Mouse (Mus musculus) retina, embryonic 14.5 days (tissue): ENCODE data around the gene Tmem108.

Experiments
- DNase-seq: peaks from one replicate; pipeline ENCODE4 v3.0.0-alpha.2; 2015; ENCODE audit warnings: low spot score

Gene Tmem108

DNA sequence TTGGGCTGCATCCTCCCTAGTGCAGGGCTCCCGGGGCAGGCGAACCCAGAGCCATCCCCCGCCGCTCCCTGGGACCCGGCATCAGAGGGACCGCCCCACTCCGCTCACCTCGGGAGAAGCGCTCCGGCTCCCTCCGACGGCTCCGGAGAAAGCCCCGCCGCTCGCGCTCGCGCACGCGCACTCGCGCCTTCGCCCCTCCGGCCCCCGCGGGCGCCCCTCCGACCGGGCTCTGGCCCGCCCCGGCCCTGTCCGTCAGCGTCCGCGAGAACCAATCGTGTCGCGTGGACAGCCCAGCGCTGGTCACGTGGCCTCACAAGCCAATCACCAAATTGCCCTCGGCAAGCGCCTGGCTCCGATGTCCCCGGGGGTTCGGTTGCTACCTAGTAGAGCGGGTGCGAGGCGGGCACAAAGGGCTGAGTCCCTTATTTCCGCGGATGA lies at the start of gene Tmem108:
Tmem108 (minus strand) TSS at position 191 of the 438 bp plus-strand sequence.
- peak; percentile 92 for DNase-seq

DNA sequence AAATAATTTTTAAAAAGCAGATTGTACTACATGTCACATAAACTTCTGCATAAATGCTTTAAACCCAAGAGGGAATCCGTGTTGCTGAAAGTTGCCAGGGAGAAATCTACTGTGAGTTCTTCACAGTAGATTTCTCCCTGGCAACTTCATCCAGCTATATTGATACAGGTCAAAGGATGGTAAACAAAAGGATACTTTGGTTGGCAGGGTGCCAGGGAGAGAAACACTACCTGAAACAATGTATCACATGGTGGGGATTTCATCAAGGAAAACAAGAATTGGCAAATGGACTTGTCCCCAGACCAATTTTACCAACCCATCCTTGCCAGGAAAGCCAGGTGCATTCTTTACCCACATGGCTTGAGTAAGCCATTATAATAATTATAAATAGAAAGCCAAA lies 27.4 kb upstream of the Tmem108 start:
- no peak for DNase-seq

DNA sequence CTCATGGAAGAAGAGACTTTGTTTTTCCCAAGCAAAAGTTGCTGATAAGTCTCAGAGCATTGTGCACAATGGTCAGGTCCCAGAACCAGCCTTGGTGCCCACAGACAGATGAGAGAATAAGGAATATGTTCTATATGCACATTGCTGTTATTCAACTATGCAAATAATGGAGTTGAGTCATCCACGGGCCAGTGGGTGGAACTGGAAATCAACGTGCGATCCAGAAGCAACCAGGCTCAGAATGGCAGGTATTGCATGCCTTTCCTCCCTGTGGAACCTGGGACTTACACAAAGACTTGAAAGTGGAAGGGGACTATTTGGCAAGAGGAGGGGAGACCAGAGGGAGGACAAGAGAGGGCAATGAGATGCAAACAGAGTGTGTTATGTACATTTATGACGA lies 22.5 kb upstream of the Tmem108 start:
- DNase-seq: no peak

DNA sequence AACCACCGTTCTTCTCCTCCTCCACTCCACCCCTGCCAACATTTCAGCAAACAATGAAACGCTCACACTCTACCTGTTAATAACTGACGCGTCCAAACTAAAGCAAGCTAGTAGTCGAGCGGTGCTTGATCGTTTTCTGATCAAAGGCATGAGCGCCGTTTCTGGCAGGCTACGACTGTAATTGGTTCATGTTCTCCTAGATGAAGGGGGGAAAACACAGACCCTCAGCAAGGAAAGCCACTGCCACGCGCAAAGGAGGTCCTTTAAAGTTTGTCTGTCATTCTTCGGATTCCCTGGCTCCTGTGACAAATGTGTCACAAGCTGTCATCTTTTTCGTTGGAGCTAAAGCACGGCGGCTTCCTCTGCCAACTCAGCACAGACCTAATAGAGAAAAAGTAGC lies 21.6 kb upstream of the Tmem108 start:
- DNase-seq: no peak

DNA sequence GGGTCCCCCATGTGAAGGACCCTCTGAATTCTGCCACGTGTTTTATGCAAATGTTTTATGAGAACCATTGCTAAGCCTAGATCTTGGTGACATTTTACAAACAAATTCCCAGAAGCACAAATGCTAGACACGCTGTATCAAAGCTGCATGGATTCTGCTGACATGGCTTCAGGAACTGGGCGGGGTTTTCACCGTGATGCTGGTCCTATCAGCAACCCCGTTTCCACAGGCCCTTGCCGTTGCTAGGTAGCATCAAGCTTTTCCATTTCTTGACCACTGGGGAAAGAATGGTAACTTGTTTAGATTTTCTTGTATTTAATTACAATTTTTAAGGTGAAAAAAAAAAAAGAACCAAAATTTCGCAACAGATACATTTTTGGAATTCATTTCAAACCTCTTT lies 20.7 kb upstream of the Tmem108 start:
- no peak for DNase-seq

DNA sequence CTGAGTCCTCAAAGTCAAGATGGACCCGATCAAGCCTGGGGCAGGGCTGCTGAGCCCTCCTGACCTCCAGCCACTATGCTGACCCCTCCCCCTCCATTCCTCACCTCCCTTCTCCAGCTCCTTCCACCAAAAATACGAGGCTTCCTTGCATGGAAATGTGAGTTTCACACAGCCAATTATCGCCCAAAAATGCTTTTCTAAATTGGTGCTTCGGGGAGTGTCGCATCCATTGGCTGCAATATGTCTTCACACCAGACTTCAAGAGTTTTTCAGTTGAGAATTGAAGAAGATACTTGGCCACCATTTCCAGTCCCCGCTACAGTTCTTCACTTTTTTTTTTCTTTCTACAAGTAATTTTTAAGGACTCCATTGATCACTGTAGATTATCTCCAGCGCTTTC lies 19.8 kb upstream of the Tmem108 start:
- DNase-seq: no peak

DNA sequence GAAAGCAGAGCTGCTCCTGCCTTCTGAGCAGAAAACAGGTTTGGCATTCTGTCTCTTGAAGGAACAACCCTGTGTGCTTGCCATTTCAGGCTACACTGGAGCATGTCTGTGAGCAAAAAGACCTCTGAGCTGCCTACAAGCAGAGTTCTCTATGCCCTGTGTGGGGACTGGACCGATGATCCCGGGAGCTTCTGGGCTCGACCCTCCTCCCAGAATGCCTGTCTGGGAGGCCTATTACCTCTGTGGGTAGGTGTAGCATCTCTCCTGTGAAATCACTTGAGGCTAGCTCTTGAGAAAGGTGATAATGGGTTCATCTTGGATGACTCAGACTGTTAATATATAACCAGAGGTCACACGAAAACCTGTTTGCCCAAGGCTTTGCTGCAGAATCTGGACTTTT lies 19.0 kb upstream of the Tmem108 start:
- DNase-seq: no peak

DNA sequence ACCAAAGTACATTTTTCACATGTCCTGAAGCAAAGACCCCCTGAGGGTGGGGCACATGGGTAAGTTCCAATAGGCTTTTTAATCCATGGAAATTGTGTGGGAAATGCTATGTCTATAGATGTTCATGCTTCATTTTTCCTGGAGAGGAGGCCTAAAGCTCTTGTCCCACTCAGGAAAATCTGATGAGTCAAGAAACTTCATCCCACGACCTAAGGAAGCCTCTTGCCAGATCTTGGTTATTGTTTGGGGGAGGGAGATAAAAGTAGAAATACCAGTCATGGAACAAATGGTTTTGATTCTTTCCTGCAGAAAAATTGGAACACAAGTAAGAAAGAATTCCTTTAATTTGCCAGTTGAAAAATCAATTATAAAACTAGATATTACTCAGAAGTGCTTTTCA lies 16.5 kb upstream of the Tmem108 start:
- DNase-seq: no peak

DNA sequence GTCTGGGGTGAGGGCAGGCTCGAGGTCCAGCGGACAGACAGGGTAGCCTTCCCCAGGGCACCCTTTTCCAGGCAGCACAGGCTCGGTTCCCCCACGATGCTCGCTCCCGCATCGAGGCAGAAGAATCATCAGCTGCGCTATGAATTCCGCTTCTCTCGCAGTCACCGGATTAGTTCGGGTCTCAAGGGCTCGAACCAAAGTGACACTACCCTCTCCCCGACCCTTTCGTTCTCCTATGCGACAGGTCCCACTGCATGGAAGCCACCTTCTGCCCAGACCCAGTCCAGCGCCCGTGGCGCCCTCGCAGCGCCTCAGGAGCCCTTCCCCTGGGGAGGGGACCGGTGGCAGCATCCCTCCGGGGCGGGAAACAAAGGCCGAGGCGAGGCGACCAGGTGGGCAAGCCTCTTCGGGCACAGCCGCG lies 476 bp downstream of the Tmem108 start:
- peak; percentile 44 for DNase-seq

DNA sequence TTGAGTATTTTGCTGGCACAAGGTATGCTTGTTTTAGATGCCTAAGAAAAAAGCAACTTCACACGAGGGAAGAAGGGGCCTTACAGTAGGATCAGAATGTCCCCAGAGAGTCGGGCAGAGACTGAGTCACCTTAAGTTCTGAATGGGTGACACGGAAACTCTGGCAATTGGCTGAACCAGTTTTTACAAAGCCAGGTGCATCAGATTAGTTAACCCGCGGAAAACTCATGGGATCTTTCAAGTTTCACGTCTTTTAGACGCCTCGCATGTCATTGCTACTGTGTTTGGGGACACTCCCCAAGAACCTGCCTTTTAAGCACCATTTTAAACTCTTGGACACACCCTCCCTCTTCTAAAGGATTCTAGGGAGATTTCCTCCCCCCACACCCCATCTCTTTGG lies 1.3 kb downstream of the Tmem108 start:
- DNase-seq: no peak

DNA sequence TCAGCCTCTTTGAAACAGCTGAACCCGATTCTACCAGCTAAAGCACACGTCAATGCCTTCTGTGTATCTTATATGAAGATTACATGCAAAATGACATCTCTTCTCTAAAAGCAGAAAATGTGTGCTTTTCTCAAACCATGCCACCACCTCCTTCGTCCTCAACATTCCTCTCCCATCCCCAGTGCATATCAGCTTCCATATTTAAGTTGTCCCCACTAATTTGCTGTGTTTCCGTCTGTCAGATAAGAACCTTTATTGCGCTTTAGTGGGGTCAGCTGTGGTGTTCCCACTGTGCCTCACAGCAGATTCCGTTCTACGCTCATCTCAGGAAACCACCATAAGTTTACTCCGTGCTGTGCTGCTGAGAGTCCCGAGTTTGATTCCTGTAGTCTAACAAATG lies 1.8 kb downstream of the Tmem108 start:
- peak; percentile 26 for DNase-seq

DNA sequence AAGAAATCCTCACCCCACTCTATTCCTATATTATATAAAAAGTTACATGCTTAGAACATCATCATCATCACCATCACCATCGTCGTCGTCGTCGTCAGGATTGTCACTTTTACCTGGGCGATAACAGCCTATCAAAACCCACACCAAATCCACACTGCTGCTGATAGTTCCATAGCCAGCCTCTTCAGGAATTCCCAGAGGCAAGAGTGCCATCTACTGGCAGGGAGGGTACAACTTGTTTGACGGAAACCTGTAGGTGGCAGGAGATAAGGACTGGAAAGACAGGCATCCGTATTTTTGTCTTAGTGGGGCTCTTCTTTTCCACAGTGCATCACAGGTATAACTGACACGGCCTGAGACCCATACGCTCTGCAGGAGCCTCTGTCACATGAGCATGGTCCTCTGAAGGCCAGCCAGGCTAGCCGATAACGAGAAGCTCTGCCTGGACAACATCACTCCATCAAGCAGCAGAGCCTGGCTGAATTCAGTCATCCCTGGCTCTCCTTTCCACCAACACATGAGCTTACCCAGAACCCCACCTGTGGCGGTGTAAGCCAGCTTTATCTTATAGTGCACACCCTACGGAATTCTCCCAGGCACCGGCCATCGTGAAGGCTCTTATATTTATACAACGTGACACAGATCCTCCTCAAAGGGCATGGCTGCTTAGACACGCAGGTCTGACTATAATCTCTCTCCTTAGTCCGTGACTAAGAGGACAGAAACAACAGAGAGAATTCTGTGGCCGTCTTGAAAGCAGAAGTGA lies 2.5 kb downstream of the Tmem108 start:
- DNase-seq: peak; percentile 93

DNA sequence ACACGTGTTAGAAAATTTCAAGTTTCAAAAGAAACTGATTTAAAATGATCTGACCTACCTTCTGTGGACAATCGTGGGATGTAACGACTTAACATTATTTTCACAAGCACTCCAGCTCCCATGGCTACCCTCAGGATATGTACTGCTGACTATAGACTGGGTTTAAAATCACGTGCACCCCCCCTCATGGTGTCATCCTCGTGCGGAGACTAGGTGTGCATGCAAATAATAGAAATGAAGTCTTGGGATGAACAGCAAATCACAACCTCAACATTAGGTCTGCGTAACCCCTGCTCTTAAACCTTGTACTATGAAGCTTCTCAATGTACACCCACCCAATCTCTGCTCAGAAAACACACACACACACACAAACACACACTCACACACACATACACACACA lies 3.4 kb downstream of the Tmem108 start:
- no peak for DNase-seq

DNA sequence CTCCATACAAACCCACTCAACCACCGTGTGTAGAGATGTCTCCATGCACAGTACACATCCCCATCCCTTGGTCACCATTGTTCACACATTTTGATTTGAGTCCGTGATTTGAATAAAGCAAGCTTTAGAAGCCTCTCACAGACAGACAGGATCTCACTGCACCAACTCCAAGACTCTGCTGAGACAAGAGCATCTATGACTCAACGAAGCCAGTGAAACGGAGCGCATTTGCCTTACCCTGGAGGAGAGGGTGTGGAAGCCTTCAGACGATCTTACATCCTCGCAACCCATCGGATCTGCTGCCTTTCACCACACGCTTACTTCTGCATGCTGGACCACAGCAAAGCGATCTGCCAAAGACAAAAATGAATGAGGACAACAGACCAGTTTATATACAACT lies 9.0 kb downstream of the Tmem108 start:
- DNase-seq: no peak

DNA sequence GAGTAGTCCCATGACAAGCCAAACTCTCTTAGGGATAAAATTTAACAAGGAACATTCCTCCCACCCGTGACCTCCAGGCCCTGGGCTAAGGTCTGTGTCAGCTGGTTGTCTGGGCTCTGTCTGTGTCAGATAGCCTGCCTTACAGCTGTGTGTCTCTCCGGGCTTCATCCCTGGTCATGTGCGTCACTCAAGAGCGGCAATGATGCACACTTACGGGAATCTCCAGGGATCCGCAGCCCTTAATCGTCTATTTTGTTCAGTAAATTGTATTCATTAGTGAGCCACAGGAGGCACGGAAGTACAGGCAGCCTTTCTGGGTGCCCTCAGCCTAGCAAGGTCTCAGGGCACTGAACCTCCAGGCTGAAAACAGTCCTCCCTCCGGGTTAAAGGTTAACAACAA lies 10.1 kb downstream of the Tmem108 start:
- DNase-seq: no peak

DNA sequence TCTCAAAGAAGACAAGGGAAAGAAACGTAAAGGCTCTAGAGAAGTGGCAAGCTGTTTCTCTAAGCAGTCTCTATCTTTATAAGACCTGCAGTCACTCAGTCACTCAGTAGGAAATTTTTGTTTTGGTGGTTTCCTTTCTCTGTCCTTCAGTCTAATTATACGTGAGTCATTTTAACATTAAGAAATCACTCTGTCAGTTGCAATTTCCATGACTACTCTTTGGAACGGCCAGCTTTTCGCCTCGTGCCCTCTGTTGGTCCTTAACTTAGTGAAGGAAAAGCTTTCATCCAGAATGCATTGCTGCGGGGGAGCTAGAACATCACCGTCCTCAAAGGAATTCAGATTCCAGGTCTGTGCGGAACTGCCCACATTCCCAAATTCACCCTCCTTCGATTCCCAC lies 11.1 kb downstream of the Tmem108 start:
- DNase-seq: no peak

DNA sequence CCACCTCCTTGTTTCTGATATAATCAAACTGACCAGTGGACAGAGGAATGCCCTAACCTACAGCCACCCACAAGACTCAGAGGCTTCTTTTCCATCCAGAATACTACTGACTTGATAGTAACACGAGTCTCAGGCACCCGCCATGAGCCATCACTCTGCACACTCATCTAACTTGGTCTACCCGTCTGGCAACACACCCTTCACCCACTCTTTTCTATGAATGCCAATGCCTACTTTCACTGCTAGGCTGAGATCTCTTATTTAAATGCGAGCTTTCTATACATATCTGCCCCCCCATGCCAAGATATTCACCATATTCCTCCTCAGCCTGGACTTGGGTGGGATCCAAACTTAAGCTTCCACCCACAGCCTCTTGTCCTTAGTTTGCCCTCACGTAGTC lies 15.0 kb downstream of the Tmem108 start:
- no peak for DNase-seq

DNA sequence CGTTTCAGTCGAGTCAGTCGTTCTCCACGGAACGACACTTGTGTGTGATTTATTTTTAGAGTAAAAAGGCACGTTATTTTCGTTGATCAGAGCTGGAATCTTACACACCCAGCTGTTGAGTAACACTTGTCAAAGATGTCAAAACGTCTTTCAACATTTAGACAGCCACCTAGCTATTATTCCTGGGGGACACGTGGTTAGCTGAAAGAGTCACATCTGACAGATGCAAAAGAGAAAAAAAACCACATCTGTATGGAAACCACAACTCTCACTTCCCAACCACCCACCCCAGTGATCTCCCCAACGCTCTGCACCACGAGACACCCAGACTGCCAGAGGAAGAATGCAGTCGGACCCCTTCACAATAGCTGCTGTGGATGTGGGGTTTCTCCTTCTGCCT lies 21.5 kb downstream of the Tmem108 start:
- no peak for DNase-seq

DNA sequence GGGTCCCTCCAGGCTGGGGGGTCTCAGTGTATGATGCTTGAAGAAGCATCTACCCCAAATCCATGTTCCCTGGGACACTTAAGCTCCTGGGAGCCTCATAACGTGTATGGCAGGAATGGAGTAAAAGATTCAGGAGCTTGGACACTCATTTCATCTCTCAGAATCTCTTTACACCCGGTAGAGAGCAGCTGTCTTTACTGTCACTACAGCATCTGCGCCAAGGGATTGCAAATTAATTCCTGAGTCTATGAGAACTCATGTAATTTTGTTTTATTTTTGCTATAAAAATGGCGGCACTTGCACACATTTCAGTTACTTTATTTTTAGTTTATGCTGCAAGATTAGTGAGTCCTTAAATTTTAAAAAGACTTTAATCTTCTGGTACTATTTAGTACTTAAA lies 22.6 kb downstream of the Tmem108 start:
- DNase-seq: no peak

DNA sequence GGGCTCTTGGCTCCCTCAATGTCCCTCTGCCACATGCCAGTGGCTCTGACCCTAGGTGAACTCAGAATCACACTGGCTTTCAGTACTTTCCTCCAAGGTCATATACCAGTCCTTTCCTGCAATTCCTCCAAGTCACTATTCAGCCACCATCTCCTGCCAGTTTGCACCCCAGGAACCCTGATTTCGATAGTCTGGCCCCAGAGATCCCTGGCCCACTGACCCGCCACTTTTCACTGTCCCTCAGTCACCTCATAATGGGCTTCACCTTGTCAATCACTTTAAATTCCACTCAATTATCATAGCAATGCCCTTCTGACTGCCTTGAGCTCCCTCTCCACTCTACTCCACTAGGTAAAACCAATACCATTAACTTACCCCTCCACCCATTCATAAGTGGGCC lies 31.9 kb downstream of the Tmem108 start:
- DNase-seq: no peak

DNA sequence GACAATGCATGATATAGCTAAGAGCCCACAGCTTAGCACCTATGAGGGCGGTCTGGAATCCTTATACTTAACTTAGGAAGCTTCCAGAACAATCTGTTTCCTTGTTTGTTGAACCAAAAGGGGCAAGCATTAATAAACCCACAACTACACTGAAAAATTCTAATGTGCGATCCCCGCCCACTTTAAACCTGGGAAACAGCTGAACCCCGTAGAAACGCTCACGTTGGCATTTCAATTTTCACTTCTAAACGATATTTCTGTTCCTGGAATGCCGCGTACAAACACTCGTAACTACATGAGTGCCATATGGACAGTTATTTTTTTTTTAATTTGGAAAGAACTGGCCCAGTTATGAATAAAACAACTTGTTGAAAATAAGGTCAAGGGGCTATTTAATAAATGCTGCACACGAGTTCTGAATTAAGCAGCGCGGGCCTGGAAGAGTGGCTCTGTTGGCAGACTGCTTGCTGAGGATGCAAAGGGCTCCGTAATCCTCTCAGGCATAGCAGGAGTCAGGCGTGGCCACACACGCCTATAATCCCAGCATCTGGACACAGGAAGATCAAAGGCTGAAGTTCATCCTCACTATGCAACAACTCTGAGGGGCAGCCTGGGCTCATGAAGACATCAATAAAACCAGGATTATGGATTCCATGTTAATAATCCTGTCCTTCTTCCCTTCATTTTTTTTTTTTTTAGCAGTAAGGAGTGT lies 34.7 kb downstream of the Tmem108 start:
- DNase-seq: no peak

DNA sequence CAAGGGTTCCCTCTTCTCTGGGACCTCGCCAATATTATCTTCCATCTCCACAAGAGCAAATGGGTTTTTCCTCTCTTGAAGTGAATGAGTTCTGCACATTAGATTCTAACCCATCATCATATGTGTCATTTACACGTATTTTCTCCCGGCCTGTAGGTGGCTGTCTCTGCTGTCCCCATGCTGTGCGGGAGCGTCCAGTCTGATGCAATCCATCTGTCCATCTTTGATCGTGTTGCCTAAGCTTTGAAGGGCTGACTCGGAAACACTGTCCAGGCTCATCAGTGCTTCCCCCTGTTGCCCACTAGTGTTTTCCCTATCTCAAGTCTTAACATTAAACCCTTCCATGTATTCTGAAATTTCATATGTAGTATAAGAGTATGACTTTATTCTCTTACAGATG lies 36.1 kb downstream of the Tmem108 start:
- DNase-seq: no peak

DNA sequence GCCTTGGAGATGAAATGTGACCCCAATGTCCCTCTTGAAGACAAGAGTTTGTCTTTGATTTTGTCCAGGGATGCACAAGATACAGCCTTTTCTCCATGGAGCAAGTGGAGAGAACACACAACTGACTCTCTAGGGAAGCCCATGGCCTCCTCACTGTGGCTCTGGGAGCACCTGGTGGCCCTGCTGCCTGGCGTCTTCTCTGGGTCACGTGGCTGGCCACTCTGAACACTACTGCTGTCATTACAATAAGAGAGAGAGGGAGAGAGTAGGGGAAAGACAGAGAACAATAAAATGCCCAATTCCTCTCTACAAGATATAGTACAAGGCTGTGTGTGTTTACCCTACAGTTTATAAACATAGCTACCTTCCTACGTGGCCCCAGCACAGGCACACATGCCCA lies 40.2 kb downstream of the Tmem108 start:
- no peak for DNase-seq

DNA sequence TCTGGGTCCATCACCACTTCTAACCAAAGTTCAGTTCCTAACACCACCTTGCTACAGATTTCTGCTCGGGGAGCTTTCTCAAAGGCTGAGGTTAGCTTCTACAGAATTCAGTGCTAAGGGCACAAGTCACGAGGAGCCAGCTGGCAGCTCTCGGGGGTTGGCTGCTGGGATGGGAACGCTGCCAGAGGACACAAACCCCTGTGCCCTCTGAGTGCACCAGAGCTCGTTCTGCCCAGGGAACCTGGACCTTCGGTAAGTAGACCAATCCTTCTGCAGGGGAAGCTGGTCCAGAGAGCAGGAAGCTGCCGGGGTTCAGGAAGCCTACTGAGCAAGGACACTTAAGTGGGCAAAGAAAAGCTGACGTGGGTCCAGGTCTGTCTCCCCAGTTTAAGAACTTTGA lies 40.6 kb downstream of the Tmem108 start:
- DNase-seq: no peak
